Mouse (Mus musculus): Measurements from ENCODE around the gene Pip5k1a.
"Not testable (repeated sequence)": the region's sequence is repeated elsewhere in the genome, so short reads cannot be mapped to it uniquely, and the experiment has no call there.

Pip5k1a gene

DNA sequence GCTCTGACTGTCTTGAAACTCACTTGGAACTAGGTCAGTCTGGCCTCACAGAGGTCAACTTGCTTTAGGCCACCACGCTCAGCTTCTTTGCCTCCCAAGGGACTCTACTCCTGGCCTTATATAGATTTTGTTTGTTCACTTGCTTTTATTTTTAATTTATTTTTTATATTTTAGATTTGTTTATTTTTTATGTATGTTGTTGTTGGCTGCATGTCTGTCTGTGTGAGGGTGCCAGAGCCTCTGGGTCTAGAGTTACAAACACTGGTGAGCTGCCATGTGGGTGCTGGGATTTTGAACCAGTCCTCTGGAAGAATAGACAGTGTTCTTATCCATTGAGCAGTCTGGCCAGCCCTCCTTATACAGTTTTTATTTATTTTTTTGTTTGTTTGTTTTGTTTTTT, 6.0 kb upstream of the Pip5k1a start:
- DNase-seq (ENCODE audit: low spot score in 2 of 2), result no peak

DNA sequence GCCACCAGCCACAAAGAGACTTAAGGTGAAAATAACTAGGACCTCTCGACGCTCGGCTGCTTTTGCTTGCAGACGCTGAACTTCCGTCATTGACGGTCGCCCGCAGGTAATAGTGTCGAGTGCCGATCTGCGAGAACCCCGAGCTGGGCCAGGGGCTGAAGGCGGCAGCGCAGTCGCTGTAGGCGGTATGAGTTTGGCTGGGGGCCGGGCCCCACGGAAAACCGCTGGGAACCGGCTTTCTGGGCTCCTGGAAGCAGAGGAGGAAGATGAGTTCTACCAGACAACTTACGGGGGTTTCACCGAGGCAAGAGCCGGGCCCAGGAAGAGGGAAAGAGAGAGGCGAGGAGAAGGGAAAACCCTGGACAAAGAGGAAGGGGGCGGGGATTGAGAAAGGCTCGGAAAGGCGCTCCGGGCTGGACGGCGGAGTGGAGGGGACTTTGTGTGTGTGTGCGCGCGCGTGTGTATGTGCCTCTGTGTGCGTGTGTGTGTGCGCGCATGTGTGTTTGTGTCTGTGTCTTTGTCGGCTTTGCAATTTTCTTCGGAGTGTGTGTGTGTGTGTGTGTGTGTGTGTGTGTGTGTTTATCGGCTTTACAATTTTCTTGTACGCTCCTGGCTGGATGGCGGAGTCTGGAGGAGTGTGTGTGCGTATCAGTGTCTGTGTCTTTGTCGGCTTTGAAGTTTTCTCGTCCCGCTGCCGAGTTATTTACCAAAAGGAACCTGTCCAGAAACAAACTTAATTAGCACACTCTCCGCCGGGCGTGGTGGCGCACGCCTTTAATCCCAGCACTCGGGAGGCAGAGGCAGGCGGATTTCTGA, 4.4 kb upstream of the Pip5k1a start, which contains the start of gene Vps72:
Gene Vps72, plus strand, starts transcription at position 112 of the 816 bp plus-strand sequence.
- DNase-seq (ENCODE audit: low spot score in 2 of 2), result peak; percentile 94

DNA sequence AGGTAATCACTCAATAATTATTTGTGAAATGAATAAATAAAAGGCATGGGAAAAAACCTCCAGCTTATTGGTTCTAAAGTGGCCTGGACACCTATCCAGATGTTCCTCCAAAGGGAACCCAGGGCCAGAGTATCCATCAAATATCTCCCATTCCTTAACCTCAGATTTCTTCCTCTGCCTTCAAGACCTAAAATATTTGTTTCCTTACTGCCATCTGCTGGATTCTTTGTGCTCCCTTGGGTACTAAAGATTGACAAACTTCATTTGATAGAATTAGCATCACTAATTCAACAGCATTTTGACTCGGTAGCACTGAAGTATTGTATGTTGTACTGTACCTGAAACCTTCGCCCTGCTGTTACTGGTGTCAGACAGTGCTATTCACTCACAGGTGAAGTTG, 1.2 kb upstream of the Pip5k1a start:
- no peak for DNase-seq (ENCODE audit: low spot score in 2 of 2)

DNA sequence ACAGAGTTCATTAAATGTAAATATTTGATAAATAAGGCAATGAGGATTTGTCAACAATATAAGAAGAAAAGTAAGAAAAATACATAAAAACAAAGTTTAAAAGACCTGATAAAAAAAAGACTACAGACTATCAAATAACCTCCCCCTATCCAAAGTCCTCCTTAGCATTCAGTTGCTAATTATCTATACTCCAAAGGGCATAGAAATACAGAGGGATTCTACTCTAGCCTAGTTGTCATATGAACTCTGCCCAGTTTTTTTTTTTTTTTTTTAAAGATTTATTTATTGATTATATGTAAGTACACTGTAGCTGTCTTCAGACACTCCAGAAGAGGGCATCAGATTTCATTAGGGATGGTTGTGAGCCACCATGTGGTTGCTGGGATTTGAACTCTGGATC, 578 bp upstream of the Pip5k1a start:
- DNase-seq (ENCODE audit: low spot score in 2 of 2), result not testable (repeated sequence)

DNA sequence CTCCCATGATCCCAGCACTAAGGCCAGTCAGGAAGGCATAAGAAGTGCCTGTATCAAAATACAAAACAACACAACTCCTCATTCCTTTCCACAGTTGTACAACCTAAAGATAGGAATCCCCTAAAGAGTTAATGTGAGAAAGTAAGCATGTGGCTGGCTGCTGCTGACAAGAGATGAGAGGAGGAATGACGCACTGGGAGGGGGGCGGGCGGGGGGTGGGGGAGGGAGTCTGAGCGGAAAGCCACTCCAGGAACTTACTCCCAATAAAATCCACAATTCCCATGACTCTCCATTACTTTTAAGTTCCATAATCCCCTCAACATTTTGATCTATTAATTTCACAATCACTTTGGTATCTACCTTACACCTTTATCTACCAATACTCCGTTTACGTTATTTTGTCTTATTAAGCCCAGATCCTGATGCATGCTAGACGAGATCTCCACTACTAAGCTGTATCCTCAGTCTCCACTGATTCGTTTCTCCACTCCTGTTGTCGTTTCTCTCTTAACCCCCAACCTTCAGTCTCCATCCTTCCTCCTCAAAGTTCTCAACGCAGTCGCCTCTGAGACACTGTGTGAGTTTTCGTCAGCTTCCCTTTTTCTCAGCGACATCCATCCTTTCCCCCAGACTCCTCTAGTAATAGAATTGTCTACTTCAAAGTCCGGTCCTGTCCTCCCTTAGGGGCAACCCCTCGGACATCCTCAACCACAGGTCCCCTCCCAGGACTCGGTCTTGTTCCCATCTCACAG, 968 bp downstream of the Pip5k1a start:
- DNase-seq (ENCODE audit: low spot score in 2 of 2), result no peak

DNA sequence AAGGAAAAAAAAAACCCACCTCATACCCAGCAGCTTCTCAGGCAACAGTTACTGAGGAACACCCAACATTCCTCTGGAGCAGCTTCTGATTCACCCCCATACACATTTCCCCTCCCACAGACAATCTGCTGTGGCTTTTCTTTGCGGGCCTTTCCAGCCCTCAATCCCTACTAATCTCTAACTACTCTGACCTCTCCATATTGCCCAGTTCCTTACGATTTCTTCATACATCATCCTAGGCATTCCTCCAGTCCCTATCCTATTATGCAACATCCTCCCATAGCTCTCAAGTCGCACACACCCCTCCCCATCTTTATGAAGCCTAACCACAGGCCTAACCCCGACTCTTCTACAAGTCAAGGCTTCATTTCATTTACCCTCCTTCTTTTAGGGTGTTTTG, 1.6 kb downstream of the Pip5k1a start:
- DNase-seq (ENCODE audit: low spot score in 2 of 2), result peak; percentile 42 to 67

DNA sequence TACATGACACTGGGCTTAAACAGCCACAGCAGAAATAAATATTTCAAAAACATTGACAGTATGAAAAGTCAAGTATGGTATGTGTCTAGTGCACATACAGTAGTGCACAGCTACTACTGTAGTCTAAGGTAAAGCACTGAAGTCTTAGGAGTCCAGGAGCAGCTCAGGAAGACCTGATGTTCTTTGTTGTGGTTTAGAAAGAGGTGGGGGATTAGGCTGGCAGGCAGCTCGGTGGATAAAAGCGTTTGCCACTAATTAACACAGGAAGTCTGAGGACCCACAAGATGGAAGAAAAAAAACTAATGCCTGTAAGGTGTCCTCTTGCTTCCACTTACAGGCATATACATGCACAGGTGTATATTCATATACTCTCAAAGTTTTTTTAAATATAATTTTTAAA, 5.9 kb downstream of the Pip5k1a start:
- no peak for DNase-seq (ENCODE audit: low spot score in 2 of 2)

DNA sequence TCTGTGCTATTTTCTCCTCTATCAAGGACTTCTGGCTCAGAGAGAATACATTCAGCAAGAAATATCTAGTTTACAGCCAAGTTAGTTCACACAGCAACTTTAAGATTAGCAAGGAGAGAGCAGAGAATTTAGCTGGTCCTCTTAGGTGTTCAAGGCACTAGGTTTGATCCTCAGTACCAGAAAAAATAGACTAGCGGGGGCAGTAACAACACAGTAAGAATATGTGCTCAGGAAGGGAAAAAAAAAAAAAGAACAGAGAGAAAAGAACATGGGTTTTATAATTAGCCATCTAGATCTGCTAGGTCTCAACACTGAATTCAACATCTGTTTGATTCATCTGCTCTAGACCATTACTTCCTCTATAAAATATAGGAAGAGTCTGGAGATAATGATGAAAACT, 18.7 kb downstream of the Pip5k1a start:
- DNase-seq (ENCODE audit: low spot score in 2 of 2), result no peak

DNA sequence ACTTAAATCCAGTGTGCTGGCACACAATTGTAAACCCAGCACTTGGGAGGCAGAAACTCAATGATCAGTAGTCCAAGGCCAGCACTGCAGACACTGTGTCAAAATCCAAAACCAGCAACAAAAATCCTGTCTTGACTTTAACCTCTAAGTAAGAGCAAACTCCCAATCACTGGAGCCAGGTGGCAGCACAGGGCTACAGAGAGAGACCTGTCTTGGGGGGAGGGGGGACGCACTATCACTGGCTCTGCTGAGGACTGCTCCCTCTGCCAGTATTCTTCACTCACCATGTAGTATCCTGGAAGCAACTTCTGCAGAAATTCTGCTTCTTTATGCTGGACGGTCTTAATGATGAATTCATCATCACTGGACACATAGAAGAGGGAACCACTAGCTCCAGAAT, 35.1 kb downstream of the Pip5k1a start:
- DNase-seq (ENCODE audit: low spot score in 2 of 2), result no peak

DNA sequence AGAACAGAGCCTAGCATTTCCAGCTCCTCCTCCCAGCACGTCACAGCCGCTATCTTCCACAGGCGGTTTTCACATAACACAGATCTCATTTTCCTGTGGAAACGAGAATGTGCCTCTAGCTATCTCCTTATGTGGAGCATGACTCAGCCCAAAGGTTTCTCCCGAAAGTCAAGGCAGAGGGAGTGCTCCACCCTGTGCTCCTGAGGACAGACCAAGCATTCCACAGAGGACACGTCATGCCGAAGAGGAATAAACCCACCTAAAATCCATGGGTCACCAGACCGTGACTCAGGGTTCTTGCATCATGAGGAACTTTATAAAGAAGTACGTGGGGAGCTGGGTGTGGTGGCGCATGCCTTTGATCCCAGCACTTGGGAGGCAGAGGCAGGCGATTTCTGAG, 40.2 kb downstream of the Pip5k1a start:
- DNase-seq (ENCODE audit: low spot score in 2 of 2), result peak; percentile 24 to 28

DNA sequence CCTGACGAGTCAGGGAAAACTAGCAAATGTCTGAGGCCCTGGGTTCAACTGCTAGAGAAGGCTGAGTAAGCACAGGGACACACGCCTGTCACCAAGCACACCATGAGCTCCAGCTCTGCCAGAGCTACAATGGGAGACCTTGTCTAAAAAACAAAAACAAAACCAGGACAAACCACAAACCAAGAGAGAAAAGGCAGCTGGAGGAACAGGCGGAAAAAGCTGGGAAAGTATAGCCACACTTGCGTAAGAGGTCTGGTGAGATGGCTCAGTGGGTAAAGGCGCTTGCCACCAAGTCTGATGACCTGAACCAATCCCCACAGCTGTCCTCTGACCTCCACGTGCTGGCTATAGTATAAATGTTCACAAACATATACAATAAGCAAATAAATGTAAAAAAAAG, 40.6 kb downstream of the Pip5k1a start:
- no peak for DNase-seq (ENCODE audit: low spot score in 2 of 2)

DNA sequence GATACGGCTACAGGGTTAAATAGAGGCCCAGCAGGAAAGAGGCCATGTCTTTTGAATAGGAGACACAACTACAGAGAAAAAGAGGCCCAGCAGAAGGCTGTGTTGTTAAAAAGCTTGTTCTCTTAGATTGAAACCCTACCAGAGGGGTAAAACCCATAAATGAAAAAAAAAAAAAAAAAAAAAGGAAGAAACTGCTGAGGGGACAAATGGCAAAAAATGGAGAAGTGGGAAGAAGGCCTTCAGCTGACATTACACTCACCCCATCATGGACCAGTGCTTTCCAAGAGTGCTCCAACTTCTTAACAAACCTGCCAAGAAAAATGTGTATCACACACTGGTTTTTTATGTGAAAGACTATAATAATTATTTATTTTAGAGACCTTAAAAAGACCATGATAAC, 41.2 kb downstream of the Pip5k1a start:
- DNase-seq (ENCODE audit: low spot score in 2 of 2), result no peak

DNA sequence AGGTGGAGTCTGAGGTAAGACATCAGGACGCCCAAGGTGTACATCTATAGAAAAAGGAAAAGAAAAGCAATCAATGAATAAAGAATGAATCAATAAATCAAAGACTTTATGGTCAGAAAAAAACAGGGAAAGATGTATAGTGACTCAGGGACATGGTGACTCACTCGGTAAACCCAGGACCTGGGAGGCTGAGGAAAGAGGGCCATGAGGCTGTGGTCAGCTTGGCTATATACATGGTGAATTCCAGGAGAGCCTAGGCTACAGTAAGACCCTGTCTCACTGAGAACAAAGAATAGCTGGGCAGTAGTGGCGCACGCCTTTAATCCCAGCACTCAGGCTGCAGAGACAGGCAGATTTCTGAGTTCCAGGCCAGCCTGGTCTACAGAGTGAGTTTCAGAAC, 43.0 kb downstream of the Pip5k1a start:
- no peak for DNase-seq (ENCODE audit: low spot score in 2 of 2)

DNA sequence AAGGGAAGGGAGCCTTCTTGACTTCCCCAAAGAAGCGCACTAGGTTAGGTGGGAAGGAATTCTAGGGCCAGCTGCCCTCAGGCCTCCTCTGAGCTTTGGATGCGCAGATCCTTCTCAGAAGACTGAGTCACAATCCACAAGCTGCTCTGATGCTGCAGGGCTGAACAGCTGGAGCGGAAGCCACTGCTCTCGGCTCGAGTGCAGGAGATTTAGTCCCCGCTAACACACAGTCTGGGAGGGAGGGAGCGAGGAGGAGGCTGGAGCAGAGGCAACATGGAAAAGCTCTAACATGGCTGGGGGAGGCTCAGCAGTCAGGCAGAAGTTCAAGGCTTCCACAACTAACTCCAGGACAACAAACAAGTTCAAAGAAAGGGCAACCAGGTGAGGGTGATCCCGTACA, 48.7 kb downstream of the Pip5k1a start:
- DNase-seq (ENCODE audit: low spot score in 2 of 2), result peak; percentile 57 to 61

DNA sequence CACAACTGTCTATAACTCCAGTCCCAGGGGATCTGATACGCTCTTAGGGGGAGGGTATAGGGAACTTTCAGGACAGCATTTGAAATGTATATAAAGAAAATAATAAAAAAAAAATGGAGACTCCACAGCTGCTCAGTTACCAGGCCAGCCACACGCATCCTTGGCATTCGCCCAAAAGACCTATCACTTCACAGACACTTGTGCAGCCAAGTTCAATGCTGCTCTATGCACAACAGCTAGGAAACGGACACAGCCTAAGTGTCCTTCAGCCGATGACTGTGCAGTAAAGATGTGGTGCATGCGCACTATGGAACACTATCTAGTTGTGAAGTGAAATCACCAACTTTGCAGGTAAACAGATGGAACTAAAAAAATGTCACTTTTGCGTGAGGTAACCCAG, 50.5 kb downstream of the Pip5k1a start:
- DNase-seq (ENCODE audit: low spot score in 2 of 2), result no peak

DNA sequence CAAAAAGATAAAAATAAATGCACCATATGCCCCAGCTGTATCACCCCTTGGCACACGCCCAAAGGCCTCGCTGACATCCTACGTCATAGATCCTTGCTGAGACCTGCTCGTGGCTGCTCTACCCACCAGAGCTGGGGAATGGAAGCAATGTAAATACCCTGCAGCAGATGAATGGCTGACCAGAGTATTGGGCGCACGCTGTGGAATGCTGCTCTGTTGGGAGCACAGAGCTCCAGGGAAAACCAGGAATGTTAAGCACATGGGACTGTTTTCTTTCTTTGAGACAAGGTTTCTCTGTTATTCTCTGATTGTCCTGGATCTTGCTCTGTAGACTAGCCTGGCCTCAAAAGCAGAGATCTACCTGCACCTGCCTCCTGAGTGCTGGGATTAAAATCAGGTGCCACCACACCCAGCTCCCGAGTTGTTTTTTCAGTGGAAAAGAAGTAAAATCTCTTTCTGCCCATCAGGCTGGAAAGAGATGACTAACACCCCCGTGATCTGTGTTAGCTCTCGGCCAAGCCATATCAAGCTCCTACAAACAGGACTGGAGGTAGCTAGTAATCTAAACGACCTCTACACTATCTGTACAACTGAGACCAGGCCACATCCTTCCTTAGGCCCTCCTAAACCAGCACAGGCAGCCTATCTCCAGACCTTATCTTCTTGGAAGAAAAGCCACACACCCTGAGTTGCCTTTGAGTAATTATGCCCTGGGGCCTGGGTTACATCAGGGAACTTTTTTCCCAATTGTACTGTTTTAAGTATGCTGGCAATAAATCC, 52.1 kb downstream of the Pip5k1a start:
- DNase-seq (ENCODE audit: low spot score in 2 of 2), result peak in 1 of 2 experiments; percentile 29

DNA sequence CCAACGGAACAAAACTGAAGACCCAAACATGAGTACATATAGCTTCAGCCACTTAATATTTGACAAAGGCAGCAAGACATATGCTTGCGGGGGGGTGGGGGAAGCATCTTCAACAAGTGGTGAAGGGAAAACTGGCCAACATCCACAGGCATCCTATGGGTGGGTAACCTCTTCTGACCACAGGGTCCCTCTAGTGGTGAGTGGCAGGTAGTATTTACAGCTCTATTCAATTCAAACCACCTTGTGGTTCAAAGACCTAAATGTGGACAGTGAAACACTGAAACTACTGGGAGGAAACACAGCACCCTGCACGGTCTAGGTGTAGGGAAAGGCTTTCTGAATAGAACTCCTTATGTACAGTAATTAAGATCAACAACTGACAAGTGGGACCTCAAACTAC, 53.0 kb downstream of the Pip5k1a start:
- peak in 1 of 2 experiments; percentile 23 for DNase-seq (ENCODE audit: low spot score in 2 of 2)

DNA sequence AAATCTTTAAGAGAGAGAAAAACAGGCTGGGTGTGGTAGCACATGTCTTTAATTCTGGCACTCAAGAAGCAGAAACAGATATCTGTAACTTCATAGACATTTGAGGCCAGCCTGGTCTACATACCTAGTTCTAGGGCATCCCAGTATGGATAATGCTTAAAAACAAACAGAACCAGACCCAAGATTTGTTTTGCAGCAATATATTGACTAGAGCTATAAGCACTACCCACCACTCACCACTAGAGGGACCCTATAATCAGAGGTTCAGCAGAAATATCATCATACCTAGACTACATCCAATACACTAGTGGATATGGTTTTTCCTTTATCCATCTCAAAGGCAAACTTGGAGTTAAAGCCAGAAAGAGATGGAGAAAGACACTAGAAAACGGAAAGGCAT, 53.8 kb downstream of the Pip5k1a start:
- DNase-seq (ENCODE audit: low spot score in 2 of 2), result peak in 1 of 2 experiments; percentile 67

DNA sequence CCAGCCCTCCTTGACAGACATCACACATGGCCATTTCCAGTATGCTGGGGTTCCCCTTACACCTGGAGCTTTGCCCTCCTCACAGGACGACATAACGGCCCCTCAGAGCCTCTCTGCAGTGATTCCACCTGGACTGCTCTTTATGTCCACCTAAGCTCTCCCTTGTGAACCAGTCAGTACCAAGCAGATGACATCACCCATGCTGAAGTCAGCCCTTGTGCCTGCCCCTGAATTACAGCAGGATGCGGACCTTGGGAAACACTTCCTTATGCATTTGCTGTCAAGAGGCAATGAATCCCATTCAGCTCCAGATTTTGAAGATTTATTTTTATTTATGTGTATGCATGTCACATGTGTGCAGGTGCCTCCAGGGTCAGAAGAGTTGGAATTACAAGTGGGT, 58.8 kb downstream of the Pip5k1a start:
- no peak for DNase-seq (ENCODE audit: low spot score in 2 of 2)

DNA sequence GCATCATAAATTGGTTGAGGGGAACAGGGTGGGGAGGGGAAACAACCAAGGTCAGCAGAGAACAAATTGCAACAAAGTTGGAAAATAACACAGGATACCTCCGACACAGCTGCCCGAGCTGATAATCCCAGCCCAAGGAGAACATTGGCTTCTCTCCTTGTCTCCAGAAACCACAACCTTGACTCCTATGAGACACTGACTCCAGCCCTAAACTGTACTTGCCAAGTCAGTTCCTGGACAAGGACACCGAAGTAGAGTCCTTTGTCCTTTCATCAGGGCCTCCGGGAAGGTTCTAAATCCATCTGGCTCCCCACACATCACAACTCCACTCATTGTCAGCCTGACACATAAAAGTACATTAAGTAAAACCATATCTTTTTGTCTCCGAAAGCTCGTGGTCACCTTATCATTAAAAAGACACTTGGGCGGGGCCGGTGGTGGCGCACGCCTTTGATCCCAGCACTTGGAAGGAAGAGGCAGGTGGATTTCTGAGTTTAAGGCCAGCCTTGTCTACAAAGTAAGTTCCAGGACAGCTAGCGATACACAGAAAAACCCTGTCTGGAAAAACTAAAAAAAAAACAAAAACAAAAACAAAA, 60.2 kb downstream of the Pip5k1a start:
- DNase-seq (ENCODE audit: low spot score in 2 of 2), result no peak

DNA sequence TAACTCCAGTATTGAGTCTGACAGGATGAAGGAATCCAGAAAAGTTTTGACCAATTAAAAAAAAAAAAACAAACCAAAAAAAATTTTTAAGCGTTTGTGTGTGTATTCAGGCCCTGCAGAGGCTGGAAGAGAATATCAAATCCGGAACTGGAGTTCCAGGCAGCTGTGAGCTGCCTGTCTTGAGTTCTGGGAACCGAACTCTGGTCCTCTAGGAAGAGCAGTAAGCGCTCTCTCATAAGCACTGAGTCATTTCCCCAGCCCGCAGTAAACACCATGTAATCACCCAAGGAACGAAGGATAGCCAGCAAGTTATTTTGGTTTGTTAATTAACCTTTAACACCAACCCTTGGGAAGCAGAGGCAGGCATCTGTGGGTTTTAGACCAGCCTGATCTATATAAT, 63.5 kb downstream of the Pip5k1a start:
- DNase-seq (ENCODE audit: low spot score in 2 of 2), result no peak

DNA sequence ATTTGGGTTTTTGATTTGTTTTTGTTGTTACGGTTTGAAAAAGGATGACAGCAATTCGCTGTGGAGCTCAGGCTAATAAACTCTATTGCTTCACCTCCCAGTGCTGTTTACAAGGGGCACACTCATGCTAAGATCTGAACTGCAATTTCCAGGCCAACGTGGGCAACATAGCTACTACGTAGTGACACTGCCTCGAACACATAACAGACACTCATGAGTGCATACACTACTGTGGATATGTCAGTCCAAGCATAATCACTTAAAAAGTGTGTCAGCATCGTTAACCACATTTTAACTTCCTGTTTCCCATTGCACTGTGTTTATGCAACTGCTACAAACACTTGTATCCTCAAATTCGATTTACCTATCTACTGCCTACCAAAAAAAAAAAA, 63.9 kb downstream of the Pip5k1a start:
- DNase-seq (ENCODE audit: low spot score in 2 of 2), result no peak

All from frontal cortex, postnatal 36 days (tissue).